Mouse (Mus musculus) Muller cell, postnatal 12 days (primary cell): ENCODE results near the gene Bphl.

ENCODE experiments used
- DNase-seq: peaks from one replicate; pipeline ENCODE4 v3.0.0-alpha.2; 2015; ENCODE audit errors: inconsistent ontology term

Gene Bphl

GRCm38 (mm10) chr13:34120536-34120935 lies 83.1 kb downstream of the Bphl start:
- no peak for DNase-seq
